Mouse (Mus musculus) adrenal gland, postnatal 4 days (tissue): ENCODE data around the gene Pias1. TPM values are rescaled to one million over a fixed set of nuclear protein-coding genes. Genes with fewer than 3 reads are reported as not detected.

Source experiments
- DNase-seq, 2 experiments: peaks; one replicate each; pipeline ENCODE4 v3.0.0; 2021 to 2022; ENCODE audit warnings: low spot score in 2 of 2, mixed read lengths in 2 of 2
- long read RNA-seq, 2 experiments: library from polyadenylated mRNA; stranded (forward); transcript quantifications; one replicate each; pipeline ENCODE4 v2.0.0; 2021
- total RNA-seq, 2 experiments: library from RNA; stranded (reverse); gene quantifications; 2 replicates each; pipeline ENCODE4 v1.2.3; 2021

Pias1 gene
- 10 to 100 TPM; 46.0 to 48.4 TPM for total RNA-seq
- long read RNA-seq, experiment 1, full-length matches to known transcripts, result 12 of 15 reads
- long read RNA-seq, experiment 1, partial matches to known transcripts, result 1 of 15 reads
- long read RNA-seq, experiment 1, other reads (novel, unspliced or antisense), result 2 of 15 reads
- long read RNA-seq, experiment 2, full-length matches to known transcripts, result 6 of 16 reads
- long read RNA-seq, experiment 2, partial matches to known transcripts, result 4 of 16 reads
- long read RNA-seq, experiment 2, other reads (novel, unspliced or antisense), result 6 of 16 reads

DNA sequence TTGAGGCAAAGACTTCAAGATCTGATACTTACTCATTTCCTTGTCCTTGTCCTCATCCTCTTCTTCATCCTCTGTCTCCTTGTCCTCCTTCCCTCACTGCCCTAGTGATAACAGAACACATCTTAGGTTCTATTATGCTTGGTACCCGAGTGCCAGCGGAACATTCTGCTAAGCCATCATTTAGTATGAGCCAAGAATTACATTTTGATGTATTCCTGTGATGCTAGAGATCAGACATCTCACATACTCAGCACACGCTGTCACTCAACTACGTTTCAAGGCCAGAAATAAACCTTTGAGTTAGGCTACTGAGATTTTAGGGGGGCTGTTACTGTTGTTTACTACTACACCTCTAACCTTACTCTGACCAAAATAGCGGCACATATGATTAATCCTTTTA is at the start of gene Pias1:
TSS of gene Pias1 (minus strand) at position 101 of the 400 bp plus-strand sequence.
- DNase-seq, result no peak

DNA sequence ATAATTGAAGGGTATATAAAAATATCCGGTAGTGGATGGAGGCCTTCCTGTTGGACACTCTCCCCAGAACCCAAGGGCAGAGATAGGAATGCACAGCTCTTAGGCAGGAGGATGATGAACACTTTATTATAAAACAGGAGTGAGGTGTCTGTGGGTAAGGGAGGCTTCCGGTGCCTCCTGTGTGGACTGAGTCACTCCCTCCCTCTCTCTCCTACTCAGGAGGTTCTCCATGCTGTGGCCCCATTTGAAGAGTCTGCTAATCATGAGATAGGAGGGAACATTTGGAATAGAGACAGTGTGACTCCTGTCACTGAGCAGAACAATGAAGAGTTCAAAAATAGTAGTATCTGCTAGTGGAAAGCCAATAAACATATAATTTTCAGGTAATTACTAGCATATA is 47.7 kb upstream of the Pias1 start:
- DNase-seq, result no peak

DNA sequence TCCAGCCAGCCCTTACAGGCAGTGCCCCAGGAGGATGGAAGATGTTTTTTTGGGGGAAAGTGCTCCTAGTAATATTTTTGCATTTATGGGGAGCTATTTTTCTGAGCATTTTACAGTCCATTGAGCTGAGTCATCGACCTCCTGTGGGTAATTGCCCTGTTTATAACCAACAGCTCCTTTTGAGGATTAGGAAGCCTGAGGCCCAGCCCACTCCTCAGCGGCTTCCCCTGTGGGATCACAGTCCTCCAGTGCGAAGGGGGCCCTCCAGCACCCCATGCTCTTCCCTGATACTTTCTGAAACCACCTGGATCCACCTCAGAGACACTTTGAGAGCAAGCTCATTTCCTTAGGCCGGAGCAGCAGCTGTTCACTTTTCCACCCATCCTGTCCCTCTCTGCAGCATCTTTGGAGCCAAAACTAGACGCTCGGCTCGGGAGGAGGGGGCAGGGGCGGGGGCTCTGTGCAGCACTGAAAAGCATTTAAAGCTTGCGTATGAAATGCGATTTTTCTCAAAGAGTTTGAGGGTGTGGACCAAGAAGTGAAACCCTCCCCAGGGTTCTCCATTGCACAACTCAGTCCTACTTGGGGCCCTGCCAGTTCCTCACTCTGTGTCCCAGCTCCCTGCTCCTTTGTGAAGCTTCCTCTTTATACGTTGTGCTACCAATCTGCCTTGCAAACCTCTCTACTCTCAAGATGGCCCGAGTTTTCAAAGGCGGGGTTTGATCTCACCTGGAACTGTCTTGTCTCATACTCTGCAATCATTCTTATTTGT is 43.5 kb upstream of the Pias1 start:
- no peak for DNase-seq

DNA sequence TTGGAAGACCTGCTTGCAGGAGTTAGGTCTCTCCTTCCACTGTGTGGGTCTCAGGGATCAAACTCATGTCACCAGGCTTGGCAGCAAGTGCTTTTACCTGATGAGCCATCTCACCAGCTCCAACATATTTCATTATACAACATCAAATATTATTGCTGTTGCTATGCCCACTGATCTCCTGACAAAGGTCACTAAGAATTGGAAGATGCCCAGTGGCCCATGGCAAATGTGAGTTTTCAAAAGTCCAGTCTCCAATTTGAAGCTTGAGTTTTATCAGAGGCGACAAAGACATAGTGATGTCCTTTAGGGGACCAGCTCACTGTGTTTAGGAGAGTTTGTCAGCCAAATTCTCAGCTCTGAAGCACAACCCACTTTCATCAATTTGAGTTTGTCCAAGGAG is 34.8 kb upstream of the Pias1 start:
- DNase-seq, result no peak

DNA sequence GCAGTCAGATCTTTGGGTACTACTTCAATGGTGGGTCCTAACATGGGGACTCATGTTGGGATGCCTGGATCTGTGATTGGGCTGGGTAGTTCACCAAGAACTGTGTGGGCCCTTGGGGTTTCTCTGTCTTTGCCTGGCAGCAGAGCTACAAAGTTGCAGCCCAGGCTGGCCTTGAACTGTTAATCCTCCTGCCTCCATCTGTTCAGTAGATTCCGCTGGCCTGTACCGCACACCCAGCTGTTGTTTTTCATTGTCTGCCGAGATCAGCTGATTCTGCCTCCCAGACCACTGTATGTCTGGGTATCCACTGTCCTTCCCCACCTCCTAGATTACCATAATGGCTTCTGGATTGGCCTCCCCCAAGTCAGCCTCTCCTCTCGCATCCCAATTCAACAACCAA is 19.6 kb upstream of the Pias1 start:
- no peak for DNase-seq

DNA sequence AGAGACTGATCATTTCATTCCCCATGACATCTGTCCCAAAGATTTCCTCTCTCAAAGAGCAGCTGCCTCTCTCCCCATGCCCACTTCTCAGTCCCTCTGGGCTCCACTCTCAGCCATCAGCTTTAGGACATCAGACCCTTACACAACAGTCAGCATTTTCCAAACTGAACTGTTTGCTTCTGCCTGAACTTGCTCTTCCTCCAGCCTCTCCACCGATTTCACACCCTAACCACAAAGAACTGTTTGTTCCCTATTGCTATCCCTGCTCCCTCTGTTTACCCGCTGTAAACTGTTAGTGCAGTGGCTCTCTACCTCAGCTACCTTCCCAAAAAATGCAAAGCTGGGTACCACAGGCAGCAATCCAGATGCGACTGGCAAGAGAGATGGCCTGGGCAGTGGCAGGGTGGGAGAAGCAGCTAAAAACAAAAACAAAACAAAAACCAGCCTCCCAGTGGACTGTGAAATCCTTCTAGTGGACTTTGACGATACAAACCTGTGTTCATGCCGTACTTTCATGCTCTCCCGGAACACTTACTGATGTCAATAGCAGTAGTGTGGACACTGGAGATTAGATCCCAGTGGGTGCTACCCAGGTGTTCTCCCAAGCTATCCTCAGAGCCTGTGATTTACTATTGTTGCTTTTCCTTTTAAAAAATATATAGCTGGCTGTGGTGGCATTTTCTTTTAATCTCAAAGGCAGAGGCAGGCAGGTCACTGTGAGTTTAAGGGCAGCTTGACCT is 18.5 kb upstream of the Pias1 start:
- no peak for DNase-seq

DNA sequence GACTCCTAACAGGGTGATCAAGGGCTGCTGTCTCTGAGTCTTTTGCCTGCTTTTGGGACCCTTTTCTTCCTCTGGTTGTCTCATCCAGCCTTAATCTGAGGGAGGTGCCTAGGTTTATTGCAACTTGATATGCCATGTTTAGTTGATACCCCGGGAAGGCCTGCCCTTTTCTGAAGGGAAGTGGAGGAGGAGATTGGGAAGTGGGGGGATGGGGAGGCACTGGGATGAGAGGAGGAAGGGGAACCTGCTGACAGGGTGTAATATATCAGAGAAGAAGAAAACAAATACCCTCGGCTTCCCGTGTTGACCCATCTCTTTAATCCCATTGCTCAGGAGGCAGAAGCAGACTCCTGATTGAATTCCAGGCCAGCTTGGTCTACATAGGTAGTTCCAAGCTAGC is 10.8 kb upstream of the Pias1 start:
- DNase-seq, result no peak

DNA sequence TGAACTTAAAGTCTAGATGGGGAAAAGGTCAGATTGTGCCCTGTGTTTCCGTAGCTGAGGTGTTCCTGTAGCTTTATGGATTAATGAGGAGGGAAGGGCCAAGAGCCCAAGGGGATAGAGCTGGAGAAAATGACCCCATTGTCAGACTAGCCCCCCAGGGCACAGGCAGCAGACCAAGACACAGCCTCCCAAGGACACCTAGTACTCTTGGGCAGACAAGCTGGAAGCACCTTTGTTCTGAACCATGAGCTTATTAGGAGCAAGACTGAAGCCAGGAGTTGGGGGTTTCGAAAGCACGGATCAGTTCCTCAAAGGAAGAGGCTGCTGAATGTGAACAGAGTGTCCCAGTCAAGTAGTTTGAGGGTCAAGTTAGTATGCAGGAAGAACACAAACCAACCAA is 9.9 kb upstream of the Pias1 start:
- no peak for DNase-seq

DNA sequence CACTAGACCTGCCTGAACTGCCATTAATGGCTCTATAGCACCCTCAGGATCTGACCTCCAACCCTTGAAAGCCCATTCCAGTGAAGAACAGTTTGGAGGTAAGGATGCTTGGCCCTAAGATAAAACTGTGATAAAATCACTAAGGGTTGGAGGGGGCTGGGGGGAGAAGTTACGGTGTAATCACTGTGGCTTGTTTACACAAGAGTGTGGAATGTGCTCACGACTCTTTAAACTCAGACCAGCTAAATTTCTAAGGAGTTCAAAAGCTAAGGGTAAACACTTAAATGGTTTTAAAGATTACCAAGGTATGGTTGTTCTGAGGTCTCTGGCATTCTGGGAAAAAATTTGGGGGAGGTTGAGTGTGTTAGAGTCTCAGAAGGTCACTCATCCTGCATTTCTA is 7.5 kb upstream of the Pias1 start:
- DNase-seq, result no peak

DNA sequence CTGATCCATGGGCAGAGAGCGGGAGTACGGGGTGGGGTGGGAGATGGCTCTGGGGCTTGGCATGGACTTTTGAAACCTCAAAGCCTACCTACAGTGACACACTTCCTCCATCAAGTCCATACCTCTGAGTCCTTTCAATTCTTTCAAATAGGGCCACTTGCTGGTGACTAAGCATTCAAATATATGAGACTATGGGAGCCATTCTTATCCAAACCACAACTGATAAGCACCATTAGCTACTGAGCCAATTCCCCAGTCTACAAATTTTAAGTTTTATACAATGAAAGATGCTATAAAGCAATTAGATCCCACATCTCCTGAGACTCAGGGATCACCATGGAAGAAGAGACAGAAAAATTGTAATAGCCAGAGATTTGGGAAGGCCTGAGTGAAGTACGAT is 2.4 kb upstream of the Pias1 start:
- DNase-seq, result no peak

DNA sequence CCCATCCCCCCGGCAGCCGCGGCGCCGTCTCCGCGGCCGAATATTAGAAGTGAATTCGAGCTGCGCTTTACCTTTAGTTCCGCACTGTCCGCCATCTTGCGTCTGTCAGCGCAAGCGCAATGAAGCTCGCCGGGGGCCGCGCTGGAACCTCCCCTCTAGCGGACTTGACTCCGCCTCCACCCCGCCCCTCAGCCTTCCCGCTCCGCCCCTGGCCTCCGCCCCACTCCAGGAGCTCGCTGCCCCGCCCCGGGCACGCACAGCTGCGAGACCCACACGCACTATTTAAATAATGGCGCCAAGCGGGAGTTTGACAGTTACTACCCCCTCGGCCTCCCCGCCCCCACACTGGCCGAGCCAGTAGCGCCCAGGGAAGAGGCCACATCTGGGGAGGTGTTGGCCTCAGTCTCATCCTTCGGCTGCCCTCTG is 6.9 kb downstream of the Pias1 start:
- peak; percentile 97 to 98 for DNase-seq

DNA sequence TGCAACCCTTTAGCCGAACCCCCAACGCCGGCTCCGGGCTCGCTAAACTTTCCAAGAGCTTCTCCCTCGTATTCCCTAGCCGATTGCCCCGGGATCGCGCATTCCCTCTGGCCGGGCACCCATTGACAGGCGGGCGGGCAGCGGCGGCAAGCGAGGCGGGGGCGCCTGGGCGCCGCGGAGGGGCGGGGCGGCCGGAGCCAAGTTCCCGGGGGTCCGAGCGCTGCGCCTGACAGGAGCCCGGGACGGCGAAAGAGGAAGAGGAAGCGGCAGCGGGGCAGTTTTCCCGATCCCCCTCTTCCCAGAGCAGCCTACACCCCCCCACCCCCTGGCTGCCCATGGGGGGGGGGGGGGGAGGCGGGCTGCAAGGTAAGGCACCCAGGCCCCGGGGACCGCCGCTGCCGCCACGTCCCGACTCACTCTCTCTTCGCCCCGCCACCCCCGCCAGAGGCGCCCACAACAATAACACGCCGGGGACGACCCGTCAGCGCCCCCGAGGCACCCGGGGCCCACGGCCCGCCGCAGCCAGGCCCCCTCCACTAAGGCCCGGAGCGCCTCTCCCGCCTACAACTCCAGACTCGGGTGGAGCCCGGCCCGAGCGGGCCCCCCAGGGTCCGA is 7.5 kb downstream of the Pias1 start:
- DNase-seq, result peak; percentile 4 to 17

DNA sequence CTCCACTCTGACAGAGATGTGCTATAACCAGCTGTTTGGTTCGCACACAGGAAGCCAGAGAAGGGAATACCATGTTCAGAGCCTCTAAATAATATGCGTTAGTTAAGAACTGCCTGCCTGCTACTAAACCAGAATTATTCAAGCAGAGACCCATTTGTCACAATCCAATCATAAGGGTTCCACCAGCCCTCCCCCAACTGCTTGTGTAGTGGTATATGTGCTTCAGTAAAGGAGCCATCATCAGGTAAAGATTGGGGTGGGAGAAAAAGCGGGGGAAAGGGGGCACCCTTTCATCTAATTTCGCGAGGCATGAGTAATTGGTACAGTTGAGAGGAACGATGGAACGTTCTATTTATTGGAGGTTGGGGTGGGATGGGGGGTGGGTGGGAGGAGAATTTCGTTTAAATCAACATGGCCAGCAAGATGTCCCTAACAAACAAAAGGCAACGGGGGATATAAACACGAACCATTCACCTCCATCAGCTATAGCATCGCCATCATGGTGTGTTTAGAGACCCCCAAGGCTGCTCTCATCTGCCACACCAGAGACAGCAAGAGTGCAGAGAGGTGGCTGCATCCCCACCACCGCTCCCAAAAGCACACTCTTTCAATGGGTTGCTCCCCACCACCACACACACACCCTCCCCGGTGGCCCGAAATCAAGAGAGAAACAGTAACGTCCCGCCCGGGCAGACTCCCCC is 8.1 kb downstream of the Pias1 start:
- DNase-seq, result peak in 1 of 2 experiments; percentile 2

DNA sequence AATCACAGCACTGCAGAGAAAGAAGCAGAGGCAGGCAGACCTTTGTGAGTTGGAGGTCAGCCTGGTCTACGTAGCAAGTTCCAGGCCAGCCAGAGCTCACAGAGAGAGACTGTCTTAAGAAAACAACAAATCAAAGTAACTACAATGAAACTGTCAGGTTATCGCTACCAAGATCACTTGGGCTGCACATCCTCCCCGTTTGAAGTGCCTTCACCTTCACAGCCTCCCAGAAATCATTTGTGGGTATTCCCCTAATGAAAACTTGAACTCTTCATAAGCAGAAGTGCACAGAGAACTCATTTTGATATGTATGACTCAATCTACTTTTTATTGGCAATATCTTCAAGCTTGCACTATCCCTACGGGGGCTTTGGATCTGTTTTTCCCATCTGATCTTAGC is 10.6 kb downstream of the Pias1 start:
- DNase-seq, result no peak

DNA sequence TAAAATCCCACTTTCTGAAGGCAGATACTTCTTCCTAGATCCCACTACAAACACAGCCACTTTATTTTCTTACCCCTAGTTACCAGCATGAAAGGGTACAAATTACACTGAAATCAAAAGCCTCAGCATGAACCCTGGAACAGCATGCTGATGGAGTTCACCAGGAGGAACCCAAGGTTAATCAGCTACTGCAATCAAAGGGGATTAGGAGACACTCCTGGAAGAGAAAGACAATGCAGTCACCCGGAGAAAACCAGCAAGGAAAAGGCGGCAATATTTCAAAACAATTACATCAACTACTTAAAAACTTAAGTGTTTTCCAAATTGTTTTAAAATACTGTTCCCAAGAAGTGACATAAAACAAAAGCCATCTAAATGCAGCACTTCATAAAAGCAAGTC is 11.9 kb downstream of the Pias1 start:
- DNase-seq, result no peak

DNA sequence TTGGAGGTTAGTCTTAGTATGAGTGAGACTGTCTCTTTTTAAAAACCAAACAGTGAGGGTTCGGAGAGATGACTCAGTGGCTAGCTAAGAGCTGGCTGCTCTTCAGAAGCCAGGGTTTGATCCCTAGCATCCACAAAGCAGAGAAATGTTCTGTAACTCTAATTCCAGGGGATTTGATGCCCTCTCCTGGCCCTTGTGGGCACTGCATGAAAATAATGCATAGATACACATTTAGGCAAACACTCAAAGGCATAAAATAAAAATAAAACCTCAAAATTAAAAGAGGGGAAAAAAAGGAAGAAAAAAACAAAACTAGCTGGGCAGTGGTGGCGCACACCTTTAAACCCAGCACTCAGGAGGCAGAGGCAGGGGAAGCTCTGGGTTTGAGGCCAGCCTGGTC is 13.3 kb downstream of the Pias1 start:
- DNase-seq, result no peak

DNA sequence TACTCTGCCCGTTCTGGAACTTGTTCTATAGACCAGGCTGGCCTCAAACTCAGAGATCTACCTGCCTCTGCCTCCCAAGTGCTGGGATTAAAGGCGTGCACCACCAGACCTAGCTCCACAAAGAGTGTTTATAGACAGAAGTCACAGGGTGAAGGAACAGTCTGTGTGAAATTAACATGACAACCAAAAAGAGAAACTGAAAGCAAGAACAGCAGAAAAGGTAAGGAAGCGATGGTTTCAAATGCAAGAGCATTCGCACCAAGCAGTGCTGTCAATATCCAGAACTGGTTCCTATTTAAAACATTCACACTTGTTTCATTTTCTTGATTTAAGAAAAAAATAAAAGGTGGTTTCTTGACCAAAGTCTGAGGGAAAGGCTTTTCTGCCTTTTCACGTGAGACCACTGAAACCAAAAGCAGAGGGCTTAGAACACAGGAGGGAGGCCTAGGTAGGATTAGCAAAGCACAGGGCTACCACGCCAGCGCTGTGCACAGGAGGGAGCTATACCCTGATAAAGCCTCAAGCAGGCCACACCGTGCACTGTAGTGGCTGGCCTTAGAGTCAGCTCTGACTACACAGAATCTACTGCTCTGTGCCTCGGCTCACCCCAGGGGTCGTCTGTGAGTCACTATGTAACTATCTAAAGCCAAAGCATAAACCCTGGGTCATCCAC is 15.5 kb downstream of the Pias1 start:
- DNase-seq, result peak in 1 of 2 experiments; percentile 4

DNA sequence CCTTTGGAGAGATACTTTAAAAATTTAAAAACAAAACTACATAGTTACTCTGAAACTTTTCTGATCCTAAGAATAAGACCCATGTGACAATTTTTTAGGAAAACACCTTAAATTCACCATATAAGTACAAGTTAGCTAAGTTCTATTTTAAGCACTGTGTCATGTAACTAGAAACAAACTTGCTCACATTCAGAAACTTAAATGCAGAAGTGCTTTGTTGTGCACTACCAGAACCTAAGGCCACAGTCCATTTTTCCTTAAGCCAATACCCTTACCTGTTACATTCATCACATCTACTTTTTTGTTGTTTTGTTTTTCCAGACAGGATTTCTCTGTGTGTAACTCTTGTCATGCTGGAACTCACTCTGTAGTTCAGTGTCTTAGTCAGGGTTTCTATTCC is 17.4 kb downstream of the Pias1 start:
- DNase-seq, result no peak

DNA sequence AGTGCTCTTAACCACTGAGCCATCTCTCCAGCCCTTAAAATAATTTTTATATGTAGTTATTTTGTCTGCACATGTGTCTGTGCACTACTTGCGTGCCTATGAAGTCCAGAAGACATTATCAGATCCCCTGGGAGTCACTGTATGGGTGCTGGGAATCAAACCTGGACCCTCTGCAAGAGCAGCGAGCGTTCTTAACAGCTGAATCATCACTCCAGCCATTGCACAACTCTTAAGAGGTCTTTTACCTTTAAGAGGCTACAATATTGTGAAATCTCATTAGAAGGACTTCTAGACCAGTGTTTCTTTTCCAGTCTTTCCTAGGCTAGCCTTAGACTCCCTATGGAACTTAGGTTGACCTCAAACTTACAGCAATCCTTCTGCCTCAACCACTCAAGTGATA is 21.7 kb downstream of the Pias1 start:
- no peak for DNase-seq

DNA sequence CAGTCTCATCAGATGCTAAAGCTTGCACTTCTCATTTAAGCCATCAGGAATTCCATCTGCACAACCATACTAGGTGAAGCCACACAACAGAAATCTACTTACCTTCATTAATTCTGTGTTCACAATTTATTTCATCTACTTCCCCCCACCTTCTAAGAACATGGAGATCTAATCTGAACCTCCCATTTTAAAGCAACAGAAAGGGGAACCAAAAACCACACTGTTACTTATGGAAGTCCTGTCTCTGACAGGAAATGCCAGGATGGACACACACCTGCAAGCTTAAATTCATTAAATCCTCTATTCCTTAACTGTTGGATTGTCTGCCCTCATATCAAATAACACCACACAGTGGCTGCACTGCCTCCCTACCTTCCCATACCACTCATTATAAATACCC is 35.0 kb downstream of the Pias1 start:
- no peak for DNase-seq

DNA sequence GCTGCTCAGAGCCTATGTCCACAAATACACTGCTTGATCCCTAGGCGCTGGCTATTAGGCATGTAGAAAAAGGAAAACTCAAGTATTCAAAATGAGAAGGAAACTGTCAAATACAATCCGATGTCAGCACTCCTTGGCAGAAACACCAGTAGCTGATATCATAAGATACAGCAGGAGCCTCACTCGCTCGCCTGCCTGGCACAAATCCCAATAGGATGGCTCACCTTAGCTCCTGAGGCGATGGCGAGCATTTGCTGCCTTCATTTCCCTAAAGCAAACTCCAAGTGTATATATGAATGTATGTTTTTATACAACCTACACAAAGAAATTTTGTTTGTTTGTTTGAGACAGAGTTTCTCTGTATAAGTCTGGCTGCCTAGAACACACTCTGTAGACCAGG is 42.4 kb downstream of the Pias1 start:
- no peak for DNase-seq
